11 mouse cellular contexts compared by ENCODE assay signal in the genomic region with DNA sequence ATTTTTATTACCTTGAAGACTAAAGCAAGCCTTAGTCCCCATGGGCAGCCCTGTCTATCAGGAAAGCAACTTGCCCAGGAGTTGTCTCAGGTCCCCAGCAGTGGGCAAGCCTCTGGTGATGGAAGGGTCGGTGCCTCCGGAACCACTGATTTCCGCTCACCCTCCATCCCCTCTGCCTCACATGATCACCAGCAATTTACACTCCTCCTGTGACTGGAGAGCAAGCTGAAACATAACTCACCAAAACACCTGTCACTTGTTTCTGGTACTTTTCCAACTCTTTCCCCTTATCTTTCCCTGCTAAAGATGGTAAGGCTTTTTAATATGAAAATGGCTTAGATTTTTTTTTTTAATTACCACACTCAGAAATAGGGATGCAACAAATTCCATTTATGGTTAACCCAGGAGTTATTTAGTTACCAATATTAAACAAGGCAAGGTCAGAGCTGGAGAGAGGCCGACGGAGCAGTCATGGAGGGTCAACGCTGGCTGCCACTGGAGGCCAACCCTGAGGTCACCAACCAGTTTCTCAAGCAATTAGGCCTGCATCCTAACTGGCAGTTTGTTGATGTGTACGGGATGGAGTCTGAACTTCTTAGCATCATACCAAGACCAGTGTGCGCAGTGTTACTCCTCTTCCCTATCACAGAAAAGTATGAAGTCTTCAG. TPM values are rescaled to one million over a fixed set of nuclear protein-coding genes. Genes with fewer than 3 reads are reported as not detected.
DNase-seq lines count a peak whose midpoint lies in the region; ATAC-seq and TF ChIP-seq lines count a peak whose summit lies in the region.
"Had no signal": no experiment of that assay in that cellular context is flagged by ENCODE, and none has a peak within 500 bp of the region (broad histone marks: within the 10 kb centered on the region; RNA-seq: fewer than 3 reads in every experiment).

Gene Uchl4, plus strand, starts transcription at position 434 of the 668 bp plus-strand sequence.

- POLR2A ChIA-PET in Patski (lab: Charles Lee) = no interaction called here

- H3K27ac ChIP-seq in hindbrain, embryonic 13.5 days = peak within 1 kb of the TSS; percentile 58
- H3K27ac ChIP-seq in hindbrain, embryonic 16.5 days (ENCODE audit: low read depth, low read length) = no peak within 1 kb of the TSS
- peak within 1 kb of the TSS; percentile 89 for H3K27ac ChIP-seq in embryonic facial prominence, embryonic 15.5 days (replicated peaks)
- no peak within 1 kb of the TSS for H3K27ac ChIP-seq in thymus, adult 2 months (ENCODE audit: control insufficient read depth, insufficient read depth, low read length)
- H3K27ac ChIP-seq: heart, embryonic 10.5 days; neural tube, embryonic 12.5 days had no signal

- no peak within 1 kb of the TSS for H3K9ac ChIP-seq in hindbrain, embryonic 13.5 days
- H3K9ac ChIP-seq in hindbrain, embryonic 16.5 days (ENCODE audit: low read depth, low read length) = no peak within 1 kb of the TSS
- no peak within 1 kb of the TSS for H3K9ac ChIP-seq in embryonic facial prominence, embryonic 15.5 days
- H3K9ac ChIP-seq: neural tube, embryonic 12.5 days had no signal

- no peaks in the 10 kb centered on the region for H3K27me3 ChIP-seq in hindbrain, embryonic 13.5 days
- H3K27me3 ChIP-seq in hindbrain, embryonic 16.5 days (replicated peaks; ENCODE audit: control insufficient read depth, insufficient read depth, low read length) = no peaks in the 10 kb centered on the region
- H3K27me3 ChIP-seq in Patski = no peaks in the 10 kb centered on the region
- H3K27me3 ChIP-seq in embryonic facial prominence, embryonic 15.5 days = no peaks in the 10 kb centered on the region
- no peaks in the 10 kb centered on the region for H3K27me3 ChIP-seq in thymus, adult 2 months (ENCODE audit: control insufficient read depth, insufficient read depth, low read length)
- H3K27me3 ChIP-seq: CH12.LX; neural tube, embryonic 12.5 days had no signal

- no peaks in the 10 kb centered on the region for H3K9me3 ChIP-seq in hindbrain, embryonic 13.5 days
- no peaks in the 10 kb centered on the region for H3K9me3 ChIP-seq in hindbrain, embryonic 16.5 days (ENCODE audit: control insufficient read depth, low read length)
- H3K9me3 ChIP-seq in embryonic facial prominence, embryonic 15.5 days (replicated peaks) = no peaks in the 10 kb centered on the region
- H3K9me3 ChIP-seq: heart, embryonic 10.5 days; neural tube, embryonic 12.5 days had no signal

- CTCF ChIA-PET in Patski (lab: Charles Lee) = interaction anchor here (1.4 kb wide), 1 partner anchor 10 kb away, joined by 4 read pairs; no protein-coding TSS in a partner anchor

- in situ Hi-C loops in Patski (cut with MboI; ENCODE audit: low pct_unique_long_range_greater_than_20kb) = no loop called here

- no peak for ATAC-seq in hindbrain, embryonic 13.5 days (ENCODE audit: low FRiP score)
- ATAC-seq in hindbrain, embryonic 16.5 days = no peak
- ATAC-seq in Patski = no peak
- no peak for ATAC-seq in embryonic facial prominence, embryonic 15.5 days (ENCODE audit: insufficient number of reproducible peaks, low FRiP score, low TSS enrichment, low read depth)

- no peak within 1 kb of the TSS for H3K4me3 ChIP-seq in hindbrain, embryonic 13.5 days
- no peak within 1 kb of the TSS for H3K4me3 ChIP-seq in hindbrain, embryonic 16.5 days (ENCODE audit: low read length)
- no peak within 1 kb of the TSS for H3K4me3 ChIP-seq in embryonic facial prominence, embryonic 15.5 days (replicated peaks)
- H3K4me3 ChIP-seq in thymus, adult 2 months (ENCODE audit: control insufficient read depth, insufficient read depth, low read length) = no peak within 1 kb of the TSS
- H3K4me3 ChIP-seq: heart, embryonic 10.5 days; neural tube, embryonic 12.5 days had no signal

- DNase-seq in Patski (ENCODE audit: low read depth, low spot score) = no peak
- peak; percentile 50 for DNase-seq in kidney, postnatal 10 days
- DNase-seq in thymus, adult 2 months = no peak
- DNase-seq in cerebellum, adult 8-10 months = no peak
- no peak for DNase-seq in layer of hippocampus, adult 18-20 months (ENCODE audit: low spot score in 2 of 2)

- 93% methylated on average over 8 of the region's 8 CpGs for WGBS in hindbrain, embryonic 13.5 days
- 95% methylated on average over 8 of the region's 8 CpGs for WGBS in hindbrain, embryonic 16.5 days
- WGBS in embryonic facial prominence, embryonic 15.5 days = 78% methylated on average over 8 of the region's 8 CpGs
- 97% methylated on average over 8 of the region's 8 CpGs for WGBS in thymus, adult 2 months

- no peak within 1 kb of the TSS for H3K4me2 ChIP-seq in hindbrain, embryonic 13.5 days
- no peak within 1 kb of the TSS for H3K4me2 ChIP-seq in hindbrain, embryonic 16.5 days (ENCODE audit: low read length)
- H3K4me2 ChIP-seq in embryonic facial prominence, embryonic 15.5 days (replicated peaks) = 0 out of 2 replicates have a peak within 1 kb of the TSS, but pooled peaks have one; percentile 17
- H3K4me2 ChIP-seq: neural tube, embryonic 12.5 days had no signal

- no peak for TF ChIP-seq CTCF in Patski (IDR thresholded peaks at IDR 0.05)
- TF ChIP-seq CTCF in thymus, adult 2 months (IDR thresholded peaks at IDR 0.05; ENCODE audit: borderline replicate concordance, control insufficient read depth, extremely low read depth, insufficient read depth, low read length, poor library complexity) = no peak

- H3K36me3 ChIP-seq in hindbrain, embryonic 13.5 days = no peaks in the 10 kb centered on the region
- H3K36me3 ChIP-seq in hindbrain, embryonic 16.5 days (ENCODE audit: control insufficient read depth, insufficient read depth, low read length) = no peaks in the 10 kb centered on the region
- no peaks in the 10 kb centered on the region for H3K36me3 ChIP-seq in embryonic facial prominence, embryonic 15.5 days
- no peaks in the 10 kb centered on the region for H3K36me3 ChIP-seq in thymus, adult 2 months (ENCODE audit: control insufficient read depth, insufficient read depth, low read length)
- H3K36me3 ChIP-seq: neural tube, embryonic 12.5 days had no signal

- TF ChIP-seq POLR2A in thymus, adult 2 months (IDR thresholded peaks at IDR 0.05; ENCODE audit: control insufficient read depth, extremely low read depth, insufficient read depth, low read length, poor library complexity) = no peak

- peaks cover 42% of the 10 kb centered on the region for H3K4me1 ChIP-seq in hindbrain, embryonic 13.5 days (replicated peaks)
- peaks cover 10% of the 10 kb centered on the region for H3K4me1 ChIP-seq in hindbrain, embryonic 16.5 days (ENCODE audit: control insufficient read depth, insufficient read depth, low read depth, low read length)
- peaks cover 46% of the 10 kb centered on the region for H3K4me1 ChIP-seq in embryonic facial prominence, embryonic 15.5 days
- H3K4me1 ChIP-seq in thymus, adult 2 months (replicated peaks; ENCODE audit: control insufficient read depth, insufficient read depth, low read length) = no peaks in the 10 kb centered on the region

RNA-seq across cellular contexts. Expression of gene Uchl4, which starts in this region (rescaled TPM):
- 2.9 and 3.1 TPM in 2 replicates for polyA plus RNA-seq in hindbrain, embryonic 13.5 days (2015; fragmentation: Nextera tagmentation; extraction: Ambion mirVana)
- polyA plus RNA-seq in hindbrain, embryonic 16.5 days (2015; fragmentation: Nextera tagmentation; extraction: Ambion mirVana) = 2.1 and 4.3 TPM in 2 replicates
- 10.3 TPM for polyA plus RNA-seq in Patski (2021)
- 2.1 and 3.2 TPM in 2 replicates for polyA plus RNA-seq in embryonic facial prominence, embryonic 15.5 days (2015; fragmentation: Nextera tagmentation; extraction: Ambion mirVana)
- polyA plus RNA-seq in thymus, adult 2 months (2012; rRNA removed) = 0.18 TPM in 1 of 2 replicates, not detected in the other
- total RNA-seq in layer of hippocampus, adult 18-20 months (2021) = 1 to 10 TPM; 2.4 to 2.9 TPM

Comparison
In these comparisons a context has a peak if more than half of its experiments do, and no peak if none do; other contexts are left out.
1. H3K27ac ChIP-seq: peak in hindbrain, embryonic 13.5 days (single experiment) and embryonic facial prominence, embryonic 15.5 days (single experiment); none in hindbrain, embryonic 16.5 days (single experiment) and thymus, adult 2 months (single experiment).